Comparison of ENCODE assay signal across 24 mouse cellular contexts in the genomic region with DNA sequence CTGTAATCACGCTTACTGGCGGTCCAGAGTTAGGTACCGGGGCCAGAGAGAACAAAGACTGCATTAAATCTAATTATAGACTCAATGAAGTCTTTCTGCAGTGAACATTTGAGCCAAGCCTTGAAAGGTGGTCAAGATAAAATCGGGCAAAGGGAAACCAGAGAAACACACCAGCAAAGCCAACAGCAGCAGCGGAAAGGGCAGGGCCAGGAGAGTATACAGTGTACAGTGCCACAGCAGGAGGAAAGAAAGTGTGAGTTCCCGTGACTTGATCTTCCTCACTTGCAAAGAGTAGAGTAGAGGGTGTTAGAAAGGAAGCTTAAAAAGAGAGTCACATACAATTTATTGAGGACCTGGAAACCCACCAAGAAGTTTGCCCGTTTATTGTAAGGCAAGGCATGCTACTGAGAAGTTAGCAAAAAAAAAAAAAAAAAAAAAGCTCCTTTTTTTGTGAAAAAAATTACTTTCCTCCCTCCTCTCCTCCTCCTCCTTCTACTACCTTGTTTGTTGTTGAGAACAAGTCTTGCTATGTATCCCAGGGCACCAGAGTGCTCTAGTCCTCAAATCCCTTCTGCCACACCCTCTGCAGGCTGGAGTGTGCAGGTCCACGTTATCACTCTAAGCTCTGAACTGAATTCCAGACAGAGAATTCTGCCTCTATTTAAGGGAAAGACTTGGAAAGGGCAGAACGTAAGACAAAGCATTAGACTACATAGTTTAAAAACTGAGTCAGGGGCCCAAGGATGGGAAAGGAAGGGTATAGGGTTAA.
DNase-seq lines count a peak whose midpoint lies in the region; ATAC-seq and TF ChIP-seq lines count a peak whose summit lies in the region.
"Had no signal": no experiment of that assay in that cellular context is flagged by ENCODE, and none has a peak within 500 bp of the region (broad histone marks: within the 10 kb centered on the region; RNA-seq: fewer than 3 reads in every experiment).

No protein-coding gene starts in this region.

- ATAC-seq in embryonic facial prominence, embryonic 13.5 days (ENCODE audit: insufficient number of reproducible peaks, insufficient read depth, low FRiP score, low TSS enrichment, low read depth) = no peak
- ATAC-seq in intestine, postnatal 0 days = no peak
- ATAC-seq in intestine, embryonic 16.5 days = no peak
- ATAC-seq in heart, embryonic 14.5 days (ENCODE audit: insufficient number of reproducible peaks, insufficient read depth, low FRiP score, low read depth) = peak; percentile 69; the same call in 1 of the 2 replicates
- ATAC-seq in stomach, embryonic 15.5 days (ENCODE audit: insufficient read depth, low FRiP score, low read depth) = peak; percentile 50
- ATAC-seq: hindbrain, embryonic 16.5 days; midbrain, embryonic 13.5 days had no signal

- no peaks in the 10 kb centered on the region for H3K27me3 ChIP-seq in embryonic facial prominence, embryonic 13.5 days
- no peaks in the 10 kb centered on the region for H3K27me3 ChIP-seq in embryonic facial prominence, embryonic 10.5 days (replicated peaks; ENCODE audit: low read depth, poor library complexity, severe bottlenecking)
- H3K27me3 ChIP-seq in intestine, postnatal 0 days (replicated peaks; ENCODE audit: control insufficient read depth, insufficient read depth, low read length) = no peaks in the 10 kb centered on the region
- H3K27me3 ChIP-seq in intestine, embryonic 16.5 days (replicated peaks; ENCODE audit: control insufficient read depth, insufficient read depth, low read length) = no peaks in the 10 kb centered on the region
- no peaks in the 10 kb centered on the region for H3K27me3 ChIP-seq in heart, embryonic 14.5 days (ENCODE audit: control insufficient read depth, insufficient read depth, low read length)
- H3K27me3 ChIP-seq in stomach, embryonic 15.5 days (replicated peaks) = no peaks in the 10 kb centered on the region
- H3K27me3 ChIP-seq: embryonic facial prominence, embryonic 12.5 days; midbrain, embryonic 13.5 days; neural tube, embryonic 13.5 days had no signal

- H3K4me3 ChIP-seq in embryonic facial prominence, embryonic 13.5 days = no peak overlapping the region
- no peak overlapping the region for H3K4me3 ChIP-seq in embryonic facial prominence, embryonic 10.5 days
- no peak overlapping the region for H3K4me3 ChIP-seq in intestine, postnatal 0 days (ENCODE audit: low read depth, low read length)
- no peak overlapping the region for H3K4me3 ChIP-seq in intestine, embryonic 16.5 days (ENCODE audit: low read length)
- no peak overlapping the region; a peak in 1 of 4 replicates for H3K4me3 ChIP-seq in heart, embryonic 14.5 days (ENCODE audit: control insufficient read depth in 1 of 2, insufficient read depth in 1 of 2, low read depth in 1 of 2, low read length in 2 of 2)
- H3K4me3 ChIP-seq in stomach, embryonic 15.5 days (replicated peaks) = no peak overlapping the region
- H3K4me3 ChIP-seq: embryonic facial prominence, embryonic 12.5 days; forebrain, embryonic 10.5 days; midbrain, embryonic 13.5 days; neural tube, embryonic 13.5 days had no signal

- peaks cover 10% of the 10 kb centered on the region; the same call in 1 of the 2 replicates for H3K4me1 ChIP-seq in embryonic facial prominence, embryonic 13.5 days
- H3K4me1 ChIP-seq in embryonic facial prominence, embryonic 10.5 days = peaks cover 4% of the 10 kb centered on the region; the same call in 1 of the 2 replicates
- H3K4me1 ChIP-seq in intestine, postnatal 0 days (replicated peaks; ENCODE audit: control insufficient read depth, insufficient read depth, low read length) = no peaks in the 10 kb centered on the region
- no peaks in the 10 kb centered on the region for H3K4me1 ChIP-seq in intestine, embryonic 16.5 days (ENCODE audit: control insufficient read depth, insufficient read depth, low read length)
- H3K4me1 ChIP-seq in heart, embryonic 14.5 days (ENCODE audit: control insufficient read depth in 2 of 2, insufficient read depth in 2 of 2, low read length in 2 of 2) = peaks cover 9 to 20% of the 10 kb centered on the region in 2 experiments
- no peaks in the 10 kb centered on the region for H3K4me1 ChIP-seq in stomach, embryonic 15.5 days
- H3K4me1 ChIP-seq: neural tube, embryonic 13.5 days had no signal

- H3K36me3 ChIP-seq in embryonic facial prominence, embryonic 13.5 days = no peaks in the 10 kb centered on the region
- no peaks in the 10 kb centered on the region for H3K36me3 ChIP-seq in embryonic facial prominence, embryonic 10.5 days (replicated peaks)
- no peaks in the 10 kb centered on the region for H3K36me3 ChIP-seq in intestine, postnatal 0 days (ENCODE audit: control insufficient read depth, insufficient read depth)
- H3K36me3 ChIP-seq in intestine, embryonic 16.5 days (ENCODE audit: control insufficient read depth, insufficient read depth, low read length) = no peaks in the 10 kb centered on the region
- H3K36me3 ChIP-seq in heart, embryonic 14.5 days (ENCODE audit: control insufficient read depth, insufficient read depth, low read length) = no peaks in the 10 kb centered on the region
- H3K36me3 ChIP-seq in stomach, embryonic 15.5 days = no peaks in the 10 kb centered on the region
- H3K36me3 ChIP-seq: embryonic facial prominence, embryonic 12.5 days; forebrain, embryonic 10.5 days; midbrain, embryonic 13.5 days; neural tube, embryonic 13.5 days had no signal

- peak; percentile 11; the same call in 1 of the 2 replicates for TF ChIP-seq CTCF in intestine, postnatal 0 days (IDR thresholded peaks at IDR 0.05; ENCODE audit: low read depth)

- no peaks in the 10 kb centered on the region for H3K9me3 ChIP-seq in embryonic facial prominence, embryonic 13.5 days
- no peaks in the 10 kb centered on the region for H3K9me3 ChIP-seq in embryonic facial prominence, embryonic 10.5 days
- no peaks in the 10 kb centered on the region for H3K9me3 ChIP-seq in intestine, postnatal 0 days (ENCODE audit: control insufficient read depth)
- H3K9me3 ChIP-seq in intestine, embryonic 16.5 days (ENCODE audit: control insufficient read depth, low read length) = no peaks in the 10 kb centered on the region
- H3K9me3 ChIP-seq in heart, embryonic 14.5 days (ENCODE audit: control insufficient read depth, low read length) = no peaks in the 10 kb centered on the region
- no peaks in the 10 kb centered on the region for H3K9me3 ChIP-seq in stomach, embryonic 15.5 days
- H3K9me3 ChIP-seq: embryonic facial prominence, embryonic 12.5 days; forebrain, embryonic 10.5 days; midbrain, embryonic 13.5 days; neural tube, embryonic 13.5 days had no signal

- peak overlapping the region; percentile 33 for H3K4me2 ChIP-seq in embryonic facial prominence, embryonic 13.5 days
- no peak overlapping the region for H3K4me2 ChIP-seq in intestine, postnatal 0 days (replicated peaks; ENCODE audit: low read depth)
- H3K4me2 ChIP-seq in intestine, embryonic 16.5 days (ENCODE audit: low read depth, low read length) = no peak overlapping the region
- H3K4me2 ChIP-seq in heart, embryonic 14.5 days (ENCODE audit: low read length) = peak overlapping the region; percentile 56
- no peak overlapping the region for H3K4me2 ChIP-seq in stomach, embryonic 15.5 days
- H3K4me2 ChIP-seq: embryonic facial prominence, embryonic 12.5 days; midbrain, embryonic 13.5 days; neural tube, embryonic 13.5 days had no signal

- 44% methylated on average over 9 of the region's 9 CpGs for WGBS in embryonic facial prominence, embryonic 13.5 days
- 65% methylated on average over 9 of the region's 9 CpGs for WGBS in embryonic facial prominence, embryonic 10.5 days
- WGBS in intestine, postnatal 0 days = 66% methylated on average over 9 of the region's 9 CpGs
- WGBS in intestine, embryonic 16.5 days = 70% methylated on average over 9 of the region's 9 CpGs
- WGBS in heart, embryonic 14.5 days = 22% methylated on average over 9 of the region's 9 CpGs
- WGBS in stomach, embryonic 15.5 days = 61% methylated on average over 9 of the region's 9 CpGs

- H3K27ac ChIP-seq in embryonic facial prominence, embryonic 13.5 days = peak overlapping the region; percentile 51; the same call in 1 of the 2 replicates
- no peak overlapping the region for H3K27ac ChIP-seq in embryonic facial prominence, embryonic 10.5 days (replicated peaks)
- no peak overlapping the region for H3K27ac ChIP-seq in intestine, postnatal 0 days (ENCODE audit: low read depth, low read length)
- no peak overlapping the region for H3K27ac ChIP-seq in intestine, embryonic 16.5 days (ENCODE audit: low read length)
- peak overlapping the region; percentile 69 to 90 for H3K27ac ChIP-seq in heart, embryonic 14.5 days (replicated peaks in 1 of 2; ENCODE audit: control insufficient read depth in 1 of 2, insufficient read depth in 1 of 2, low read depth in 2 of 2, low read length in 2 of 2)
- no peak overlapping the region for H3K27ac ChIP-seq in stomach, embryonic 15.5 days
- H3K27ac ChIP-seq: embryonic facial prominence, embryonic 12.5 days; forebrain, embryonic 10.5 days; kidney, postnatal 0 days; macrophage; midbrain, embryonic 13.5 days; neural tube, embryonic 13.5 days had no signal

- peak overlapping the region; percentile 16; the same call in 1 of the 2 replicates for H3K9ac ChIP-seq in embryonic facial prominence, embryonic 13.5 days
- H3K9ac ChIP-seq in intestine, postnatal 0 days (ENCODE audit: low read depth, low read length) = no peak overlapping the region
- H3K9ac ChIP-seq in intestine, embryonic 16.5 days (ENCODE audit: low read depth, low read length) = no peak overlapping the region
- H3K9ac ChIP-seq in heart, embryonic 14.5 days (ENCODE audit: low read length) = peak overlapping the region; percentile 50
- no peak overlapping the region for H3K9ac ChIP-seq in stomach, embryonic 15.5 days
- H3K9ac ChIP-seq: embryonic facial prominence, embryonic 12.5 days; midbrain, embryonic 13.5 days; neural tube, embryonic 13.5 days had no signal

- DNase-seq in embryonic facial prominence, embryonic 10.5 days (ENCODE audit: low spot score) = no peak
- DNase-seq in adrenal gland, adult 8-10 months = no peak
- no peak for DNase-seq in kidney, adult 9 months
- DNase-seq: adrenal gland, adult 2 months; cerebellum, adult 9-10 months; gastrocnemius, postnatal 10 days; kidney, adult 11 months; layer of hippocampus, postnatal 36 days; liver; lung, adult 18-20 months; right cerebral cortex, adult 18-20 months; thymus, postnatal 36 days had no signal

Comparison
In these comparisons a context has a peak if more than half of its experiments do, and no peak if none do; other contexts are left out.
1. H3K27ac ChIP-seq: peak in embryonic facial prominence, embryonic 13.5 days (single experiment) and heart, embryonic 14.5 days (2 of 2); none in embryonic facial prominence, embryonic 10.5 days (single experiment), intestine, postnatal 0 days (single experiment), intestine, embryonic 16.5 days (single experiment) and stomach, embryonic 15.5 days (single experiment).
2. ATAC-seq: peak in heart, embryonic 14.5 days (single experiment) and stomach, embryonic 15.5 days (single experiment); none in embryonic facial prominence, embryonic 13.5 days (single experiment), intestine, postnatal 0 days (single experiment) and intestine, embryonic 16.5 days (single experiment).
3. H3K4me2 ChIP-seq: peak in embryonic facial prominence, embryonic 13.5 days (single experiment) and heart, embryonic 14.5 days (single experiment); none in intestine, postnatal 0 days (single experiment), intestine, embryonic 16.5 days (single experiment) and stomach, embryonic 15.5 days (single experiment).
4. H3K9ac ChIP-seq: peak in embryonic facial prominence, embryonic 13.5 days (single experiment) and heart, embryonic 14.5 days (single experiment); none in intestine, postnatal 0 days (single experiment), intestine, embryonic 16.5 days (single experiment) and stomach, embryonic 15.5 days (single experiment).